Mouse (Mus musculus) midbrain, embryonic 15.5 days (tissue): ENCODE measurements around the gene Foxb1. TPM values are rescaled to one million over a fixed set of nuclear protein-coding genes. Genes with fewer than 3 reads are reported as not detected.
A peak's percentile ranks its signal among the peaks of the same experiment; 100 is the strongest.

Source experiments
- ATAC-seq: fragments of 200-750 bp; cut with Nextera tagmentation; replicated peaks from 2 replicates; pipeline ENCODE4 v1.8.0; 2017; ENCODE audit warnings: moderate TSS enrichment
- H3K27ac ChIP-seq: fragments of 300-500 bp; sonication (generic); 2 replicates; pipeline ENCODE4 v1.5.1; 2015; ENCODE audit warnings: mild to moderate bottlenecking, inconsistent platforms
- H3K27me3 ChIP-seq: fragments of 300-500 bp; sonication (generic); replicated peaks from 2 replicates; pipeline ENCODE4 v1.6.1; 2015; ENCODE audit warnings: inconsistent platforms
- H3K36me3 ChIP-seq: fragments of 300-500 bp; sonication (generic); replicated peaks from 2 replicates; pipeline ENCODE4 v1.6.1; 2015; ENCODE audit warnings: inconsistent platforms
- H3K4me1 ChIP-seq: fragments of 300-500 bp; sonication (generic); 2 replicates; pipeline ENCODE4 v1.6.1; 2015; ENCODE audit warnings: inconsistent platforms
- H3K4me2 ChIP-seq: fragments of 300-500 bp; sonication (generic); 2 replicates; pipeline ENCODE4 v1.6.1; 2015; ENCODE audit warnings: inconsistent platforms, mild to moderate bottlenecking, moderate library complexity
- H3K4me3 ChIP-seq: fragments of 300-500 bp; sonication (generic); 2 replicates; pipeline ENCODE4 v1.5.1; 2015; ENCODE audit warnings: mild to moderate bottlenecking, inconsistent platforms
- H3K9ac ChIP-seq: fragments of 300-500 bp; sonication (generic); 2 replicates; pipeline ENCODE4 v1.6.1; 2015; ENCODE audit warnings: mild to moderate bottlenecking, inconsistent platforms
- H3K9me3 ChIP-seq: fragments of 300-500 bp; sonication (generic); 2 replicates; pipeline ENCODE4 v1.6.1; 2016; ENCODE audit warnings: inconsistent platforms
- WGBS: fragments of 180-500 bp; shearing (Covaris S2); methylation state at CpG from one replicate; pipeline ENCODE4 v1.1.7; 2015; ENCODE audit warnings: mixed read lengths; 5-methylcytosine and 5-hydroxymethylcytosine counted together
- polyA plus RNA-seq: library from polyadenylated mRNA; unstranded; fragments of >200 nt; fragmentation: Nextera tagmentation; extraction: Ambion mirVana; gene quantifications from 2 replicates; pipeline ENCODE4 v1.2.1, GENCODE M21; 2015

Foxb1 gene
- 15.1 and 20.7 TPM in 2 replicates for polyA plus RNA-seq

DNA sequence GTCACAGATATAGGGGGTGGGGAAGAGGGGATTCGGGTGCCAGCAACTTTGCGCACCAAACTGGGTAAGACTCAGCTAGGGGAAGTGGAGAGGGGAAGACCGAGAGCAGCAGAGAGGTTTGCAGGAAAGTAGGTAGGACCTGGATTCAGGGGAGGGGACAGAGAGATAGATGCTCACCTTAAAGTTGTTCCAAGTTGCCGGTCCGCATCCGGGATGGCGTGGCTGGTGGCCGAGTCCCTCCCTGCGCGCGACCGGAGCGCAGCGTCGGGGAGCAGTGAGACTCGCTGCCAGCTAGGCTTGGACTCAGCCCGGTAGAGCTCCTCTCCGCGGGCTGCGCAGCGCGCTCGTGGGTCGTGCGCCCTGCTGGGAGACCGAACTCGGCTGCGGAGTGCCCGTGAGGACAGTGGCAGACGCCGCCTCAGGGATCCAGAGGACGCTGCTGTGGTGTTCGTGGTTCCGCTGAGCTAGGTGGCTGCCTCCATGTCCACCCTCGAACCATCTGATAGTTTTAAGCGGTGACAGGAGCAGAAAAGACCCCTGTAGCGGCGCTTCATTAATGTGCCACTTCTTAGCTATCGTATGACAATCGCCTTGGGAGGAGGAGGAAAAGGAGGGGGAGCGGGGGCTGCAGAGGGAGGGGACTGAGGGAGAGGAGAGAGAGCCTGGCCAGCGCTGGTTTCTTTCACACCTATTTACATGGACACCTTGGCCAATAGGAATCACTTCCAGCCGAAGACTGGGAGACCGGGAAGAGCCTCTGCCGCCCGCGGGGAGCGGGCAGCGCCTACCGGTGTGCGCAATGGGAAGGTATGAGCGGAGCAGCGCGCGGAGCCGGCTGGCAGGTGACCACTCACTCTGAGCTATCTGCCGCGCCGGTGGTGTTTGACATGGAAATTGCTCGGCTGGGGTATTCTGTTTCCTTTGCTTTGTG, at the start of gene Foxb1:
Foxb1 (minus strand) TSS at position 570 of the 931 bp plus-strand sequence.
- no peaks in the 10 kb centered on the region for H3K36me3 ChIP-seq
- peaks cover 40% of the 10 kb centered on the region for H3K4me1 ChIP-seq
- H3K9ac ChIP-seq = peak within 1 kb of the TSS; percentile 36; the same call in 1 of the 2 replicates
- H3K27ac ChIP-seq = peak within 1 kb of the TSS; percentile 71
- H3K27me3 ChIP-seq = peaks cover 71% of the 10 kb centered on the region
- peak within 1 kb of the TSS; percentile 35 for H3K4me3 ChIP-seq
- peak; percentile 53 for ATAC-seq
- H3K4me2 ChIP-seq = peak within 1 kb of the TSS; percentile 44
- WGBS = under 1% methylated on average over 60 of the region's 60 CpGs
- H3K9me3 ChIP-seq = no peaks in the 10 kb centered on the region

DNA sequence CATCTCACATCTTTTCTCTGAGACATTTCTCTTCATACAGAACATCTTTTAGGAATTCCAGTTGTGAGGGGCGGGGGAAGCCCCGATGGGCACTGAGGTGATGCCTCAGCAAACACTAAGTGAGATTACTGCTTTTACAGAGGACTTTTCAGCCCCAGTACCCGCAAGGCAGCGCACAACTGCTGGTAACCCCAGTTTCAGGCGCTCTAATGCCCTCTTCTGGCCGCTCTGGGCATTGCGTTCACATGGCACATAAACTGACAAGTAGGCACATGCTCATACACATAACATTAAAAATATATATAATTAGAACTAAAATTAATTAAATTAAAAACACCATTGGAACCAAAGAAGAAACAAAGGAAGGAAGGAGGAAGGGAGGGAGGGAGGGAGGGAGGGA, 29.8 kb upstream of the Foxb1 start:
- H3K9me3 ChIP-seq = no peaks in the 10 kb centered on the region
- H3K4me2 ChIP-seq = no peak overlapping the region
- H3K4me3 ChIP-seq = no peak overlapping the region
- no peak for ATAC-seq
- no peaks in the 10 kb centered on the region for H3K36me3 ChIP-seq
- H3K4me1 ChIP-seq = no peaks in the 10 kb centered on the region
- 56% methylated on average over 7 of the region's 7 CpGs for whole genome bisulfite sequencing
- no peak overlapping the region for H3K27ac ChIP-seq
- no peak overlapping the region for H3K9ac ChIP-seq
- no peaks in the 10 kb centered on the region for H3K27me3 ChIP-seq

- Histone ChIP-seq H3K4me1 (no peaks in the 10 kb centered on the region), H3K9ac (no peak overlapping the region), H3K27ac (no peak overlapping the region), H3K4me3 (no peak overlapping the region), H3K9me3 (no peaks in the 10 kb centered on the region), H3K27me3 (peaks cover 4% of the 10 kb centered on the region; the same call in 1 of the 2 replicates), H3K36me3 (no peaks in the 10 kb centered on the region), H3K4me2 (no peak overlapping the region)
- WGBS = 84% methylated on average over 2 of the region's 2 CpGs
- no peak for ATAC-seq
These were observed 19.3 kb upstream of the Foxb1 start for GRCm38 (mm10) chr9:69779996-69780395.

DNA sequence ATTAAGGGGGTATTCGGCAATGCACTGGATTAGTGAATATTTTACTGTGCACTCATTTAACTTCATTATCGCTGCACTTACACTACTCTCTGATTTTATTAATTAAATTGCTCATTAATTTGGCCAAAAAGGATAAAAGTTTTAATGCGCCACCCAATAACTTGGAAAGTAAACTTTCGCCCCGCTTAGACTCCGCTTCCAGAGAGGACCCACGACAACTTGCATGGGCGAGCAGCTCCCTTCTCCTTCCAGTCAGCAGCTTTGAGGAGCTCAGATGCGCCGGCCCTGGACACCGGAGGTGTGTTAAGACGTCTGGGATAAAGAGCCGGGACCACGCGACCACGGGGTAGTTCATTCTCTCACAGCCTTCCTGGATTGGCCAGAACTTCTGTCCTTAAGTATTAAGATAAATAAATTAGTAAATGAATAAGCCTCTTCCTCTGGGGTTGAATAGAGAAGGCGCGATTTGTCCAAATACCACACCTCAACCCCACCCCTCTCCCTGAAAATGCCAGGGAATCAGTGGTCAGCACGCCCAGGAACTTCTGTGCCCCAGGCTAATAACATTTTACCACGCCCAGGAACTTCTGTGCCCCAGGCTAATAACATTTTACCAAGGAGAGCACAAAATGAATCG, 9.3 kb upstream of the Foxb1 start:
- Histone ChIP-seq H3K4me2 (peak overlapping the region; percentile 22; the same call in 1 of the 2 replicates), H3K9ac (no peak overlapping the region), H3K4me3 (no peak overlapping the region), H3K36me3 (no peaks in the 10 kb centered on the region), H3K27ac (no peak overlapping the region), H3K9me3 (no peaks in the 10 kb centered on the region), H3K4me1 (peaks cover 23% of the 10 kb centered on the region), H3K27me3 (peaks cover 65% of the 10 kb centered on the region)
- no peak for ATAC-seq
- WGBS = 8% methylated on average over 21 of the region's 21 CpGs

GRCm38 (mm10) chr9:69769091-69769948, 8.6 kb upstream of the Foxb1 start:
- WGBS = under 1% methylated on average over 36 of the region's 36 CpGs
- no peak overlapping the region for H3K9ac ChIP-seq
- H3K4me3 ChIP-seq = peak overlapping the region; percentile 22
- peaks cover 26% of the 10 kb centered on the region for H3K4me1 ChIP-seq
- no peaks in the 10 kb centered on the region for H3K36me3 ChIP-seq
- peaks cover 70% of the 10 kb centered on the region for H3K27me3 ChIP-seq
- peak overlapping the region; percentile 22 for H3K4me2 ChIP-seq
- ATAC-seq = 0 out of 2 replicates have a peak, but pooled peaks have one; percentile 43
- H3K27ac ChIP-seq = no peak overlapping the region
- no peaks in the 10 kb centered on the region for H3K9me3 ChIP-seq

DNA sequence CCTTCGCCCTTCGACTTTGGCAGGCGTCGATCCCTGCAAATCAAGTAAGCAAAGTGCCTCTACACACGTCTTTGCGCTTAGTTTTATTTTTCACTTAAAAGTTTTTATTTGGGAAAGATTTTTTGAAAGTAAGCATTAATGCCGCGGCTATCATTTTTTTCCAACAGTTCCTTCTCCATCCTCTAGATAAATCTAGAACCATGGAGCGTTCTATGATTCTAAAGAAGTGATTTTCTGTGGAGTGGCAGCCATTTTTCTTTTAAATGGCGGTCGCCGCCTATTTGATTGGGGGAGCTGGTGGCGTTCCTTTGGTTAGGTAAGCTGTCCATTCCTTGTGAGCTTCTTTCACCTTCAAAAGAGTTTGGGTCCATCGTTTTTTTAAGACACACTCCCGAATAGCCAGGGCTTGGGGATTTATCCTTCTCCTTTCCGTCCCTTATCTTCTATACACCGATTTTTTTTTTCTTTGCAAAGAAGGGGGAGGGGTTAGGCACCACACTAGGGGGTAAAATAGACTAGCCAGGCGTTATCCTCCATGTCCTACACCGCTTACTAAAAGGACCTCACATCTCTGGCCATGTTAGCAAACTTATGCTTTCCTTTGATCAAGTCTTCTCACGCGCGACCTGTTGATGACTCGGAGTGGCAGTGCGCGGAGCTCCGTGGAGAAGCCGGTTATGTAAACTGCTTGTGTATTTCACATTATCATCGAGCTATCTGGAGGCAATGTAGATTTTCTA, 7.6 kb upstream of the Foxb1 start:
- WGBS = under 1% methylated on average over 28 of the region's 28 CpGs
- ATAC-seq = no peak
- Histone ChIP-seq H3K36me3 (no peaks in the 10 kb centered on the region), H3K27me3 (peaks cover 71% of the 10 kb centered on the region), H3K9ac (no peak overlapping the region), H3K27ac (no peak overlapping the region), H3K4me3 (peak overlapping the region; percentile 9), H3K9me3 (no peaks in the 10 kb centered on the region), H3K4me1 (peaks cover 31% of the 10 kb centered on the region), H3K4me2 (peak overlapping the region; percentile 22)

- no peak for ATAC-seq
- Histone ChIP-seq H3K27me3 (peaks cover 71% of the 10 kb centered on the region), H3K9ac (no peak overlapping the region), H3K4me3 (0 out of 2 replicates have a peak overlapping the region, but pooled peaks have one; percentile 5), H3K9me3 (no peaks in the 10 kb centered on the region), H3K27ac (no peak overlapping the region; the same call in 1 of the 2 replicates), H3K36me3 (no peaks in the 10 kb centered on the region), H3K4me2 (peak overlapping the region; percentile 22), H3K4me1 (peaks cover 36% of the 10 kb centered on the region)
- WGBS = under 1% methylated on average over 10 of the region's 12 CpGs
These were observed 6.7 kb upstream of the Foxb1 start for GRCm38 (mm10) chr9:69767421-69767820.

GRCm38 (mm10) chr9:69766936-69767335, 6.2 kb upstream of the Foxb1 start:
- H3K4me2 ChIP-seq = peak overlapping the region; percentile 22; the same call in 1 of the 2 replicates
- H3K27ac ChIP-seq = no peak overlapping the region
- H3K27me3 ChIP-seq = peaks cover 70% of the 10 kb centered on the region
- H3K9ac ChIP-seq = no peak overlapping the region
- no peak for ATAC-seq
- peaks cover 36% of the 10 kb centered on the region for H3K4me1 ChIP-seq
- no peaks in the 10 kb centered on the region for H3K9me3 ChIP-seq
- no peaks in the 10 kb centered on the region for H3K36me3 ChIP-seq
- WGBS = 0% methylated on average over 4 of the region's 4 CpGs
- H3K4me3 ChIP-seq = no peak overlapping the region

GRCm38 (mm10) chr9:69766301-69766700, 5.6 kb upstream of the Foxb1 start:
- H3K36me3 ChIP-seq = no peaks in the 10 kb centered on the region
- WGBS = under 1% methylated on average over 8 of the region's 8 CpGs
- no peak overlapping the region for H3K9ac ChIP-seq
- no peak overlapping the region for H3K4me3 ChIP-seq
- H3K27ac ChIP-seq = 0 out of 2 replicates have a peak overlapping the region, but pooled peaks have one; percentile 12
- peaks cover 64% of the 10 kb centered on the region for H3K27me3 ChIP-seq
- no peak overlapping the region for H3K4me2 ChIP-seq
- ATAC-seq = no peak
- no peaks in the 10 kb centered on the region for H3K9me3 ChIP-seq
- peaks cover 36% of the 10 kb centered on the region for H3K4me1 ChIP-seq

DNA sequence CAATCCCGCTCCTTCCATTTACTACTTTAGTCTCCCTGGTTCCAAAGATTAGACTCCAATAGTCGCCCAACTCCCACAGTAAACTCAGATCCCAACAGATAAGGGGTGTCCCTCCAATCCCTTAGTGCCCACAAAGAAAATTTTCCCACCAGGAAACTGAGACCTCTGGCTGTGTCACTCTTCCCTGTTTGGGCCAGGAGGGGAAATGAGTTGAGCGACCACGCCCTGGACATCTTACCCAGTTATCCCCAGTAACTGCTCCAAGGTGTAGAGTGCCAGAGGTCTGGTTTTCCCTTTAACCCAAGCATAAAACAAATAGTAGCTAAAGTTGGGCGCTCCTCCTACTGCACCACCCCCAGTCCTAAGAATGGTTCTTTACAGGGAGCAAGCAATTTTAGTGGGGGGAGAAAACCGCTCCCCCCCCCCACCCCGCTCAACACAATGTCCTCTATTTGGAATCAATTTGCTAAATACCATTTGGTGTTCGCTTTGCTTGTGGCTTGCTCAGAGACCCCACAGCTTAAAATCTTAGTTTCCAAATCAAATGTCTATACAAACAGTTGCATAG, 4.8 kb upstream of the Foxb1 start:
- H3K4me1 ChIP-seq = peaks cover 43% of the 10 kb centered on the region
- H3K27ac ChIP-seq = peak overlapping the region; percentile 38; the same call in 1 of the 2 replicates
- peaks cover 63% of the 10 kb centered on the region for H3K27me3 ChIP-seq
- no peak overlapping the region for H3K4me3 ChIP-seq
- no peaks in the 10 kb centered on the region for H3K9me3 ChIP-seq
- H3K4me2 ChIP-seq = peak overlapping the region; percentile 43; the same call in 1 of the 2 replicates
- H3K36me3 ChIP-seq = no peaks in the 10 kb centered on the region
- H3K9ac ChIP-seq = no peak overlapping the region
- ATAC-seq = no peak
- WGBS = under 1% methylated on average over 8 of the region's 8 CpGs
